Mouse (Mus musculus) gonadal fat pad, adult 2 months (tissue): ENCODE results near the gene Lysmd1. TPM values are rescaled to one million over a fixed set of nuclear protein-coding genes. Genes with fewer than 3 reads are reported as not detected.

ENCODE experiments used
- DNase-seq: peaks from one replicate; pipeline ENCODE4 v3.0.0-alpha.2; 2012; ENCODE audit warnings: low read depth
- polyA plus RNA-seq: library from polyadenylated mRNA; depleted of rRNA; stranded (reverse); fragments of >200 nt; gene quantifications from 2 replicates; pipeline ENCODE4 v1.2.3, GENCODE M21; 2012

The Lysmd1 gene
- polyA plus RNA-seq, 1 experiment, result 9.4 TPM

DNA sequence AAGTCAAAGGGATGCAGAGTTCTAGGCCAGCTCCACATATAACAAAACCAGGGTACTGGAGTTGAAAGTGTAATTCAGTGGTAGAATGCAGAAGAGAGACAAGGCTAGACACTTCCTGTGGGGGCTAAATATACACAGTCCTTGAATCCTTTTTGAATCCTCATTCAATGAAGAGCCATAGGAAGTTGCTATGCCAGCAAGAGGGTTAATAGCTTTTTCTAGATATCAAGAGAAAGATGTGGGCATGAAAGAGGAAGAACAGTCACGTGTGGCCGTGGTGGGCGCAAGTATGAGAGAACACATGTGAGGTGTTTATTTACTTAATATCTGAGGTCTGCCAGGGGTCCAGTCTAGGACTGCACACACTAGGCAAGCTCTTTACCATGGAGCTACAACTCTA is 2.4 kb downstream of the Lysmd1 start:
- no peak for DNase-seq

DNA sequence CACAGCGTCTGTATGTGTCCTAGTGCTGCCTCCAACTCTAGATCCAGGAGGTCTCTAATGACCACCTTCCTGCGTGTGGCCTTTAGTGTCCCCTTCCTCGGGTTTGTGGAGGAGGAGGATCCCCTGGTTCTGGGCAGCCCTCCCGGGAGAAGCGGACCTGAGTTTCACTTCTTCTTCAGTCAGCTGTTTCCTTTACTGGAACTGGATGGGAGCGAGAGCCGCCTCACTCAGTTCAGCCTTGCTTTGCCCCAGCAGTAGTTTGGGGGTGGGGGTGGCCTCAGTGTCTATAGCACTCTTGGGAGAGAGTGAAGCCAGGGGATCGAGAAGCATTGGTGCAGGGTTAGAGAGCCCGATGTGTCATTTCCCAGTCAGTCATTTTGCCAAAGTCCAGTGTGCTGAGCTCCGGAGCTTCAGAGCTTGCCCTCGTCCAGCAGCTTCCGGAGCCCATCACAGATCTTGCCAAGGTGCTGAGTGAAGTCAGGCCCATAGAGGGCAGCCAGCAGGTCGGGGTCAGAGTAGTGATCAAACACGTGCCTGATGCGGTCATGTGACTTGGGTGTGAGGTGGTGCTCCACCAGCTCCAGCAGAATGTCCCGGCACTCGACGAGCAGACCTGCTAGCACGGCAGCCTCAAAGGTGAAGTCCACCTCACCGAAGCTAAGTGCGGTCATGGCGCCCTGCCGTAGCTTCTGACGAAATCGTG is 5.8 kb downstream of the Lysmd1 start:
- no peak for DNase-seq

DNA sequence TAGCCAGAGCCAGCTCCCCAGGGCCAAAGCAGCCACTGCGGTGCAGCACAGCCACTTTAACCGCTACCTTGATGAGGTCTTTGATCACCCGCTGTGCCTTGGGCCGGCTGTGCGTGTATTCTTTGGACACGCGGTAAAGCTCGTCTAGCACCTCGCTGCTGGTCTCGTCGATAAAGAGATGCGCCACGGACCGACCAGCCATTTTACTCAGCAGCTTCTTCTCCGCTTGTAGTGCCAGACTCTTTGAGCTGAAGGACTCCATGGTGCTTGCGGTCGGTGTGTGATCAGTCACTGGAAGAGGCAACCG is 6.4 kb downstream of the Lysmd1 start:
- no peak for DNase-seq

DNA sequence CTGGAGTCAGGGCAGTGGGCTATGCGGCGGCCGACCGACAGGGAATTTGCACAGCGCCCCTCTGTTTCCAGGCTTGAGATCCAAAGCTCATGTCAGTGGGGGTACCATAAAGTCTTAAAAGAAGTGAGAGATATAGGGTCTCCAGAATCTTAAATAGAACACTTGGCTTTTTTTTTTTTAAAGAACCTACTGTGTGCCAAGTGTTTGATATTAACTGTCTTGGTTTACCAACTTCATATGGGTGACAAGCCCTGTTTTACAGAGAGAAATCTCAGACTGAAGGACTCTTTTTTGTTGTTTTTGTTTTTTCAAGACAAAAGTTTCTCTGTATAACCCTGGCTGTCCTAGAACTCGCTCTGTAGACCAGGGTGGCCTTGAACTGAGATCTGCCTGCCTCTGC is 6.9 kb downstream of the Lysmd1 start:
- DNase-seq, result no peak

GRCm38 (mm10) chr3:95141474-95141873 is 7.6 kb downstream of the Lysmd1 start:
- no peak for DNase-seq

GRCm38 (mm10) chr3:95141952-95142616 is 8.2 kb downstream of the Lysmd1 start, which contains the start of gene Tnfaip8l2:
Gene Tnfaip8l2 (minus strand): TSS chr3:95142360.
- no peak for DNase-seq

DNA sequence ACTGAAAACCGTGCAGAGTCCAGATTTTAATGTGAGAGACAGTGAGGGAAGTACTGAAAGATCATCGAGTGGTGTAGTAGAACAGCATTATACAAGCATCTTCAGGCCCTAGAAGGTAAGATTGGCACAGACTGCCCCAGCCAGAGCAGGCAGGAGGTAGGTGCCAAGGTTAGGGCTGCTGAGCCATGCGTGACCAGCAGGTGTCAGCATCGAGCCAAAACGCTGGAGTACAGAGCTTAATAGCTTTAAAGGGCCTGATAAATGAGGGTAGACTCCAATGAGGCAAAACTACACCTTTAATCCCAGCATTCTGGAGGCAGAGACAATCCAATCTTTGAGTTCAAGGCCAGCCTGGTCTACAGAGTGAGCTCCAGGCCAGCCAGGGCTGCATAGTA is 8.7 kb downstream of the Lysmd1 start:
- no peak for DNase-seq

GRCm38 (mm10) chr3:95147924-95148323 is 14.0 kb downstream of the Lysmd1 start:
- DNase-seq, result no peak

DNA sequence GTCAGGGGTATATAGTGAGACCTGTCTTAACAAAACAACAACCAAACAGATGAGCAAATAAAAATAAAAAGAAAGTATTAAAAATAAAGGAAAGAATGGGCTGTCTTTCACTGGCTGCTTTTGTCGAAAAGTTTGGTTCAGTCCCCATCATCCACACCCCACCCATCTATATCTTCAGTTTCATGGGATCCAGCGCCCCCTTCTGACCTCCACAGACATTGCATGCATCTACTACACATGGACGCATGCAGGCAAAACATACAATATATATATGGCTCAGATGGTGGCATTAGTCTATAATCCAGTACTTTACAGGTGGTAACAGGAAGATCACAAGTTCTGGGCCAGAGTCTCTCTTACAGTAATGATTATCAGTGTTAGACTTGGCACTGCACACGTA is 20.0 kb downstream of the Lysmd1 start:
- DNase-seq, result no peak

DNA sequence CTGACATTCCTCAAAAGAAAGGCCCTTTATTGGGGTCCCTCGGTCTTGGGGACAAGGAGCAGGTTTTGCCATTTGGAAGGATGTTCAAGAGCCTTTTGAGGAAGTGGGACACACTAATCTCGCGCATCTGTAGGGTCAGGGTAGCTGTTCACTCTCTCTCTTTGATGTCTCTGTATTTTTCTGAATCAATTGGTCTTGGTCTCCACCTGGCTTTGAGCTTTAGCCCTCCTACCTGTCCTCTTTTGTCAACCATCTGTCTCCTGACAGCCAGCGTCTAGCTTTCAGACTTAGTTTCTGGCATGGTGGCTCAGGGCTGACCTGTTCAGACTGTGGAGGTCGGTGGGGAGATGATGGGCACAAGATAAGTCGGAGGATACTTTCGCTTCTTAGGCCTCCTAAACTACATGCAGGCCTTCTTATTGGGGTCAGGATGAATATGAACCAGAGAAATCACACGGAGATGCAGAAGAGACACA is 25.7 kb downstream of the Lysmd1 start:
- no peak for DNase-seq

DNA sequence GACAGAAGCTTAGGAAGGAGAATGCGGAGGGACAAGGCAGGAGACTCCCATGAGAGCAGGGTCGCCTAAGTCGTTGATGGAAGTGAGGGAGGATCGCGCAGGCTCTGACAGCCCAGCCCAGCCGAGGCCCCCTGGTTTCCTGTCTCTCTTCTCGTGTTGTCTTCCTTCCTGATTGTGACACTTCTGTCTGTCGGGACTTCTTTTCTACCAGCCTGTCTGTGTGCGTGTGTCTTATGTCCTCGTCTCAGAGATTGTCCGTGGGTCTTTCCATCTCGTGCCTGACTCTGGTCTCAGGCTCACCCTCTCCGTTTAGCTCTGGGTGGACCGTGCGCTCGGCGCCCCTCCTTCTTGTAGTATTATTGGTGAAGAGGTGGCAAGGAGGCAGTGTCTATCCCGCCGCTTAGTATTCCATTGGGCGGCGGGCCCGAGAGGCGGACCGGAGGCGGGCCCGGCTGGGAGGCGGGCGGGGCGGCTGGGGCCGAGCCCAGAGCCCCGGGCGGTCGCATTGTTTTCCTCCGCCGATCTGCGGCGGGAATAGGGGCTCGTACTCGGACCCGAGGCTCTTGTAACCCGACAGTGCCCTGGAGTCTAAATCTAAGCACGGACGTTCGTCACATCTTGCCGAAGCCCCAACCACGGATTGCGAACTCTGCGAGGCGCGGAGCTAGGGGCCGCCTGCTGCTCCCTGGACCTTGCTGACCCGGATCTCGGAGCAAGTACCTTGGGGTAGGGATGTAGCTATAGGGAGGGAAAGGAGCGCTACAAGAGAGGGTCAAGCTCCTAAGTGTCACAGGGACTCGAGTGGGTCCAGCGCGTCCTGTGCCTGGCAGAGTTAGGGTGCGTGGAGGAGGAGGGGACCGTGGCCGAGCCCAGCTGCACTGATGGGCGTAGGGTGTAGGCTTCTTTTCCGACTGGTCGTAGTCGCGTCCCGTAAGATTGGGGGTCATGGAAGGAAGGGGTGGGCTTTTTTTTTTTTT is 26.4 kb downstream of the Lysmd1 start, which contains the start of gene Sema6c:
Sema6c (plus strand) TSS at position 471 of the 977 bp plus-strand sequence.
- DNase-seq, result no peak

GRCm38 (mm10) chr3:95161041-95161551 is 27.2 kb downstream of the Lysmd1 start:
- no peak for DNase-seq

GRCm38 (mm10) chr3:95161618-95162344 is 27.9 kb downstream of the Lysmd1 start:
- DNase-seq, result no peak

GRCm38 (mm10) chr3:95162345-95162628 is 28.4 kb downstream of the Lysmd1 start:
- DNase-seq, result no peak

GRCm38 (mm10) chr3:95163419-95164255 is 29.7 kb downstream of the Lysmd1 start:
- DNase-seq, result no peak

- no peak for DNase-seq
Measured at GRCm38 (mm10) chr3:95164256-95164550, 30.3 kb downstream of the Lysmd1 start.

GRCm38 (mm10) chr3:95164840-95165239 is 31.0 kb downstream of the Lysmd1 start:
- DNase-seq, result no peak

DNA sequence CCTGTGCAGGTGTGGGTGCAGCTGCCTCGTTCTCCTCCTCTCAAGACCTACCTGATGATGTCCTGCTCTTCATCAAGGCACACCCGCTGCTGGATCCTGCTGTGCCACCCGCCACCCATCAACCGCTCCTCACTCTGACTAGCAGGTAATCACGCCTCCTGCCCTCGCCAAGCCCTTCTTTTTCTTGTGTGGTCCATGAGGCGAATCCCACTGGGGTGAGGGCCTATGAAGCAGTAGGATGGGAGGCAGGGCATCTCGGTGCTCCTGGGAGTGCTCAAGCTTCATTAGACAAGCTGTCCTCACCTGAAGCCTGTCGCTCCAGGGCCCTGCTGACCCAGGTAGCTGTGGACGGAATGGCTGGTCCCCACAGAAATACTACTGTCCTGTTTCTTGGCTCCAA is 36.1 kb downstream of the Lysmd1 start:
- DNase-seq, result no peak

- no peak for DNase-seq
Measured at GRCm38 (mm10) chr3:95171105-95171504, 37.2 kb downstream of the Lysmd1 start.

DNA sequence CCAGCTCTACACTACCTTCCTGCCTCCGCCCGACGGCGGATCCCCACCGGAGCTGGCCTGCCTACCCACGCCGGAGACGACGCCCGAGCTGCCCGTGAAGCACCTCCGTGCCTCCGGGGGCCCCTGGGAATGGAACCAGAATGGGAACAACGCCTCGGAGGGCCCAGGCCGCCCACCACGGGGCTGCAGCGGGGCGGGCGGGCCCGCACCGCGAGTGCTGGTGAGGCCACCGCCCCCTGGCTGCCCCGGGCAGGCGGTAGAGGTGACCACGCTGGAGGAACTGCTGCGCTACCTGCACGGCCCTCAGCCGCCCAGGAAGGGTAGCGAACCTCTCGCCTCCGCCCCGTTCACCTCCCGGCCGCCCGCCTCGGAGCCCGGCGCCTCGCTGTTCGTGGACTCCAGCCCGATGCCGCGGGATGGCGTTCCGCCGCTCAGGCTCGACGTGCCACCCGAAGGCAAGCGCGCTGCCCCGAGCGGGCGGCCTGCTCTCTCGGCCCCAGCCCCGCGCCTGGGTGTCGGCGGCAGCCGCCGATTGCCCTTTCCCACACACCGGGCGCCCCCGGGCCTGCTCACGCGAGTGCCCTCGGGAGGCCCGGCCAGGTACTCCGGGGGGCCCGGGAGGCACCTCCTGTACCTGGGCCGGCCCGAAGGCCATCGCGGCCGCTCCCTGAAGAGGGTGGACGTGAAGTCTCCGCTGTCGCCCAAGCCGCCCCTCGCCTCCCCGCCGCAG is 38.8 kb downstream of the Lysmd1 start:
- DNase-seq, result no peak
